Mouse (Mus musculus): ENCODE measurements around the gene Lypd4. TPM values are rescaled to one million over a fixed set of nuclear protein-coding genes. Genes with fewer than 3 reads are reported as not detected.

Lypd4 gene
- polyA plus RNA-seq, 1 experiment from 2014 or later: not detected

DNA sequence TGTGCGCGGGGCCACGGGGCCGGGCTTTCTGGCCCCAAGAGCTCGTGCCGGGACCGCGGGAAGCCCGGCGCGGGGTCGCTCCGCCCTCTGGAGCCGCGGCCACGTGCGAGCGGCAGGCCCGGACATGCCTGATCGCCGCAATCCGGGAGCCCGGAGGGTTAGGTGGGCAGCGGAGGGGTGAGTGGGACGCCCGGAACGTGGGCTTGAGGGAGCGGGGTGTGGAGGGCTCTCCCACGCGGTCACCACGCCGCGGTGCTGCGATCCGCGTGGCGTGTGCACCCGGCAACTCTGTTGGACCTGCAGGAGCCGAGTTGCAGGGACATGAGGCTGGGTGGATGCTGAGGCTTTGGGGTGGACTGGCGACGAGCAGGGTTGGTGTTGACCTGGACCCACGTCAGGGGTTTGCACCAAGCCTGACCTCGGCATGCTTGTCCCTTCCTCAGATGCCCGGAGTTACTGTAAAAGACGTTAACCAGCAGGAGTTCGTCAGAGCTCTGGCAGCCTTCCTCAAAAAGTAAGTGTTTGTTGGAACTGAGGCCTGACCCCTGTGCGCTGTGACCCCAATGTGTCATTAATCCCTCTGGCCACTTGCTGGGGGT, 15.1 kb upstream of the Lypd4 start:
- H3K9ac ChIP-seq (replicated peaks; ENCODE audit: low read depth): peak overlapping the region; percentile 98
- peaks cover 25% of the 10 kb centered on the region for H3K36me3 ChIP-seq (ENCODE audit: insufficient read depth, low read length)
- TF ChIP-seq EP300 (IDR thresholded peaks at IDR 0.05): no peak
- 0 out of 2 replicates have a peak, but pooled peaks have one; percentile 2 for TF ChIP-seq CTCF (IDR thresholded peaks at IDR 0.05)
- H3K4me3 ChIP-seq (ENCODE audit: low read depth, low read length): peak overlapping the region; percentile 89
- peak overlapping the region; percentile 96 for H3K27ac ChIP-seq (ENCODE audit: low read length)
- ATAC-seq: no peak
- H3K9me3 ChIP-seq (ENCODE audit: low read length): no peaks in the 10 kb centered on the region
- DNase-seq (ENCODE audit: low spot score): peak; percentile 64
- H3K27me3 ChIP-seq (replicated peaks; ENCODE audit: insufficient read depth, low read length): no peaks in the 10 kb centered on the region
- under 1% methylated on average over 47 of the region's 47 CpGs for WGBS
- peaks cover 22% of the 10 kb centered on the region for H3K4me1 ChIP-seq (ENCODE audit: insufficient read depth, low read depth, low read length)
- H3K4me2 ChIP-seq (replicated peaks; ENCODE audit: low read depth, low read length): peak overlapping the region; percentile 58

DNA sequence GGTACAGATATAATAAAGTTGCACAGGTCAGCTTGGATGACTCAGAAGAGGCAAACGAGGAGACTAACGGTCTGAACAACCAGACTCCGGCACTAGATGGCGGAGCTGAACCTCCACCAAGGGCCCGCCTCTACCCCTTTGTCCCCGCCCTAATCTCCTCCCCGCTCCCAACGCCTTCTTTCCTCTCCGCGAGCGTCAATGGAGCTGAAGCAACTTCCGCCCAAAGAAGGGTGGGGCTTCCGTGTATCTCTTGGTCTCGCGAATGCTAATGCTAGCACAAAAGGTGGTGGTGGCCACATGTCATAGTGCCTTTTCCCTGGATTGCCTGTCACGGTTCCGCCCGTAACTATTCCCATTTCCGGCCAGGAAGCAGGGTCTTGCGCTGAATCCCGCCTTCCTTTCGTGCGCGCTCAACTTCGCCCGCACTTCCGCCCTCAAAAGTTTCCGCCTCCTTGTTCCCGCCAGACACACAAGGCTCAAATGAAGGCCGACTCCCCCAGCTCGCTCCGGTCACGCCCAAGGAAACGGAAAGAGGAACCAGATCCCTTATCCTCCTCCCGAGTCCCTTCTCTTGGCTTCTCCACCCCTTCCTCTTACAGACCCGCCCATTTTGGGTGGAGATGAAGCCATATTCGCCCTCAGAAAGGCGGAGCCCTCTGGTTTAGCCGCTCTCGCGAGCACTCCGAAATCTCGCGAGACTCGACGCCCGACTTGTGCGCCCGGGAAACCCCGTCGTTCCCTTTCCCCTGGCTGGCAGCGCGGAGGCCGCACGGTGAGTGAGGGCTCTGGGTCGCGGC, 14.4 kb upstream of the Lypd4 start, which contains the start of gene Rps19:
Gene Rps19 (plus strand): TSS at position 476 of the 797 bp plus-strand sequence.
- WGBS: under 1% methylated on average over 57 of the region's 57 CpGs
- peak; percentile 95 for ATAC-seq
- peak; percentile 100 for DNase-seq (ENCODE audit: low spot score)
- Histone ChIP-seq H3K36me3 (ENCODE audit: insufficient read depth, low read length) (peaks cover 25% of the 10 kb centered on the region), H3K4me3 (ENCODE audit: low read depth, low read length) (peak within 1 kb of the TSS; percentile 89), H3K4me2 (replicated peaks; ENCODE audit: low read depth, low read length) (peak within 1 kb of the TSS; percentile 58), H3K9ac (replicated peaks; ENCODE audit: low read depth) (peak within 1 kb of the TSS; percentile 98), H3K4me1 (ENCODE audit: insufficient read depth, low read depth, low read length) (peaks cover 22% of the 10 kb centered on the region), H3K27me3 (replicated peaks; ENCODE audit: insufficient read depth, low read length) (no peaks in the 10 kb centered on the region), H3K9me3 (ENCODE audit: low read length) (no peaks in the 10 kb centered on the region), H3K27ac (ENCODE audit: low read length) (peak within 1 kb of the TSS; percentile 96)
- TF ChIP-seq CTCF (IDR thresholded peaks at IDR 0.05) (peak; percentile 68), EP300 (IDR thresholded peaks at IDR 0.05) (peak; percentile 92)

DNA sequence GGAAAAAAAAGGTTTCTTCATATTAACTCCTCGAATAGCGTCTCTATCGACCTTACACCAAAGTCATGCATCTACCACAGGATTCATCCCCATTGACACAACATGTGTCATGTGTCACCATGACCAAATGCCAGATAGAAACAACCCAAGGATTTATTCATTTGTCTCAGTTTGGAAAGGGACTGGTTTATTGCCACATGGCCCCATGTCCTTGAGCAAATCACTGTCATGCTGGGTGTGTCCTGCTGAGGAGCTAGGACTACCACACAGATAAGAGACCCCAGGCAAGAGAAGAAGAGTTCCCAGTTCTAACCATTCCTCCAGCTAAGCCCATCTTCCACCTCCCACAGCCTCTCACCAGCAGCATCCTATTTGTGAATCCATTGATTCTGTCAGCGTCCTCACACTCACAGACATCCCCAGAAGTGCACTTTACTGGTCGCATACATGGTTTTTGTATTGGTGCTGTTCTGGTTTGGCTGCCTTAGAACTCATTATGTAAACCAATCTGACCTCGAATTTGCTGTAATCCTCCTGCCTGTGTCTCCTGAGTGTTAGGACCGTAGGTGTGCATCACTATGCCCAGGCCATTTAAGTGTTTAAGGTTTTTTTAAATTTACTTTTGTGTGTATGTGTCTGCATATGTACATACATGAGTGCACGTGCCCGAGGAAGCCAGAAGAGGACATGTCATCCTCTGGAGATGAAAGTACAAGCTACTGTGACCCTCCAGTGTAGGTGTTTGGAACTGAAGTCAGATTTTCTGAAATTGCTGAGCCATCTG, 12.9 kb upstream of the Lypd4 start:
- peaks cover 22% of the 10 kb centered on the region for H3K4me1 ChIP-seq (ENCODE audit: insufficient read depth, low read depth, low read length)
- TF ChIP-seq EP300 (IDR thresholded peaks at IDR 0.05) (no peak), CTCF (IDR thresholded peaks at IDR 0.05) (no peak)
- no peak overlapping the region for H3K9ac ChIP-seq (replicated peaks; ENCODE audit: low read depth)
- H3K4me2 ChIP-seq (replicated peaks; ENCODE audit: low read depth, low read length): no peak overlapping the region
- H3K9me3 ChIP-seq (ENCODE audit: low read length): no peaks in the 10 kb centered on the region
- H3K27ac ChIP-seq (ENCODE audit: low read length): no peak overlapping the region
- no peak for DNase-seq (ENCODE audit: low spot score)
- 88% methylated on average over 9 of the region's 9 CpGs for WGBS
- ATAC-seq: no peak
- no peaks in the 10 kb centered on the region for H3K27me3 ChIP-seq (replicated peaks; ENCODE audit: insufficient read depth, low read length)
- peaks cover 17% of the 10 kb centered on the region; the same call in 1 of the 2 replicates for H3K36me3 ChIP-seq (ENCODE audit: insufficient read depth, low read length)
- H3K4me3 ChIP-seq (ENCODE audit: low read depth, low read length): no peak overlapping the region

DNA sequence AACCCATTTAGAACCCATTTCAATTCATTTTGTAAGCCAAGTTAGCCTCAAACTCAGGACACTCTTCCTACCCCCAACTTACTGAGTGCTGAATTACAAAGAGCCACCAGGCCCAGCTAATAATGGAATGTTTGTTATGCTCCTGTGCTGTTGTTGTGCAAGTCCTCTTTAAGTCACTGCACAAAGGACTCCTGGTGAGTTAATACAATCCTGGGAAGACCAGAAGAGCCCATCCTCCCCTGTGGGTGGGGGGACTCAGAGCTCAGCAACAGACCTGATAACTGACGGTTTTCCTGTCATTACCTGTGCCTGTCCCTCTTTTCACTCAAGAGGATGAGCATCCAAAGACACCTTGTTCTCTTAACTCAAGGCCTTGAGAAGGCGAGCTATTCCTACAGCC, 9.9 kb upstream of the Lypd4 start:
- Histone ChIP-seq H3K4me2 (replicated peaks; ENCODE audit: low read depth, low read length) (no peak overlapping the region), H3K9me3 (ENCODE audit: low read length) (no peaks in the 10 kb centered on the region), H3K27me3 (replicated peaks; ENCODE audit: insufficient read depth, low read length) (no peaks in the 10 kb centered on the region), H3K27ac (ENCODE audit: low read length) (no peak overlapping the region), H3K4me1 (ENCODE audit: insufficient read depth, low read depth, low read length) (no peaks in the 10 kb centered on the region), H3K9ac (replicated peaks; ENCODE audit: low read depth) (no peak overlapping the region), H3K4me3 (ENCODE audit: low read depth, low read length) (no peak overlapping the region), H3K36me3 (ENCODE audit: insufficient read depth, low read length) (no peaks in the 10 kb centered on the region)
- DNase-seq (ENCODE audit: low spot score): no peak
- TF ChIP-seq CTCF (IDR thresholded peaks at IDR 0.05): no peak
- TF ChIP-seq EP300 (IDR thresholded peaks at IDR 0.05): no peak
- ATAC-seq: no peak
- 42% methylated on average over 2 of the region's 2 CpGs for WGBS

DNA sequence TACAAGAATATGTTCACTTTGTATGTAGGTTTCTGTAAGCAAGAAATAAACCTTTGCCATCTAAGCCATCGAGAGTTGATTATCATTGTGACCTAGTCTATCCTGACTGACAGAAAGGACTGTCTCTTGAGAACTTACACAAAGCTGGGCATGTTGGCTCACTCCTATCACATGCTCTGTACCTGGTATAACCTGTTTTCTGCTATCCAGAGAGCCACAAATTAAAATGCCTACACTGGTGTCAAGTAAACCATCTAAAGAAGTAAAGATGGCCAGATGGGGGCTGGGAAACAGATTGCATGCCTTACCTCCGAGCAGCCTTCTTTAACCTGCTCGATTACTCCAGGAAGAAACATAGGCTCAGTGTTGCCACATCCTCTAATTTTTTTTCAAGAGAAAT, 7.8 kb upstream of the Lypd4 start:
- no peak overlapping the region for H3K4me2 ChIP-seq (replicated peaks; ENCODE audit: low read depth, low read length)
- H3K4me3 ChIP-seq (ENCODE audit: low read depth, low read length): no peak overlapping the region
- DNase-seq (ENCODE audit: low spot score) (no peak), ATAC-seq (no peak)
- H3K9me3 ChIP-seq (ENCODE audit: low read length): no peaks in the 10 kb centered on the region
- no peaks in the 10 kb centered on the region for H3K4me1 ChIP-seq (ENCODE audit: insufficient read depth, low read depth, low read length)
- TF ChIP-seq CTCF (IDR thresholded peaks at IDR 0.05) (no peak), EP300 (IDR thresholded peaks at IDR 0.05) (no peak)
- no peak overlapping the region for H3K9ac ChIP-seq (replicated peaks; ENCODE audit: low read depth)
- no peak overlapping the region for H3K27ac ChIP-seq (ENCODE audit: low read length)
- WGBS: 60% methylated on average over 3 of the region's 3 CpGs
- no peaks in the 10 kb centered on the region for H3K36me3 ChIP-seq (ENCODE audit: insufficient read depth, low read length)
- H3K27me3 ChIP-seq (replicated peaks; ENCODE audit: insufficient read depth, low read length): no peaks in the 10 kb centered on the region

DNA sequence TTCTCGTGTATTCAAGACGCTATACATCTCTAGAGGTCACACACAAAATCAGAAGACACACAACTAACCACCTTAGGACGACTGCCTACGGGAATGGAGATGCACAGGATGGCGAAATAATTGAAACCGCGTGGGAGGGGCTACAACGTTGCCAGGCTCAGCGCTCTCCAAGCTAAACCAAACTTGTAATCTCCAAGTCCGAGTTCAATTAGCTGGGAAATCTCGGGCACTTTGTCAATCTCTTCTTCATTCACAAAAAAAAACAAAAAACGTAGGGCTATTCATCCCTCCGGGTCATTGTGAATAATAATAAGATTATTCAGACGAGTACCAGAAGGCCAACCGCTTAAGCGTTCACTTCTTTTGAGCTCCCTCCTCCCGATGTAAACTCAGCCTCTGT, 661 bp downstream of the Lypd4 start:
- Histone ChIP-seq H3K9me3 (ENCODE audit: low read length) (no peaks in the 10 kb centered on the region), H3K27me3 (replicated peaks; ENCODE audit: insufficient read depth, low read length) (no peaks in the 10 kb centered on the region), H3K27ac (ENCODE audit: low read length) (no peak overlapping the region), H3K36me3 (ENCODE audit: insufficient read depth, low read length) (no peaks in the 10 kb centered on the region), H3K4me3 (ENCODE audit: low read depth, low read length) (no peak overlapping the region), H3K4me2 (replicated peaks; ENCODE audit: low read depth, low read length) (no peak overlapping the region), H3K9ac (replicated peaks; ENCODE audit: low read depth) (no peak overlapping the region), H3K4me1 (ENCODE audit: insufficient read depth, low read depth, low read length) (no peaks in the 10 kb centered on the region)
- 66% methylated on average over 17 of the region's 17 CpGs for WGBS
- DNase-seq (ENCODE audit: low spot score) (no peak), ATAC-seq (no peak)
- TF ChIP-seq EP300 (IDR thresholded peaks at IDR 0.05) (no peak), CTCF (IDR thresholded peaks at IDR 0.05) (no peak)

Data from lung, postnatal 0 days (tissue).